Mouse (Mus musculus) adipose tissue, adult 10 weeks (tissue): Measurements from ENCODE around the gene Rps28. TPM values are rescaled to one million over a fixed set of nuclear protein-coding genes. Genes with fewer than 3 reads are reported as not detected.

ENCODE experiments used
- polyA plus RNA-seq: library from polyadenylated mRNA; stranded (reverse); fragments of 350-450 nt; fragmentation: Illumina TruSeq; extraction: RNeasy Lipid Tissue Mini Kit (QIAGEN cat#74804); gene quantifications from one replicate; pipeline ENCODE4 v1.2.3, GENCODE M21; 2014; ENCODE audit warnings: low read depth, low replicate concordance

Gene Rps28
- polyA plus RNA-seq, result 1,499 TPM

GRCm38 (mm10) chr17:33824084-33824996, at the start of gene Rps28, which contains the start of gene Ndufa7:
TSS of gene Rps28 (minus strand) at chr17:33824562.
TSS of gene Ndufa7 (plus strand) at chr17:33824572.

GRCm38 (mm10) chr17:33873537-33873936, 49.2 kb upstream of the Rps28 start, which contains the start of gene Gm7029:
TSS of gene Gm7029 (plus strand) at chr17:33873837.

GRCm38 (mm10) chr17:33842966-33843795, 18.8 kb upstream of the Rps28 start, which contains the start of gene Cd320:
TSS of gene Cd320 (plus strand) at chr17:33843091.

GRCm38 (mm10) chr17:33810334-33811141, 13.8 kb downstream of the Rps28 start, which contains the start of gene Kank3:
TSS of gene Kank3 (plus strand) at chr17:33810519.

GRCm38 (mm10) chr17:33781124-33781977, 43.0 kb downstream of the Rps28 start, which contains the start of gene Angptl4:
TSS of gene Angptl4 (minus strand) at chr17:33781830.

Other genes with a start within 250 kb of the Rps28 start
- gene Zfp414, start 195.5 kb downstream of the Rps28 start, polyA plus RNA-seq, result 39.7 TPM
- not detected for gene Pram1, start 186.5 kb downstream of the Rps28 start, polyA plus RNA-seq
- gene Hnrnpm, start 137.7 kb downstream of the Rps28 start, polyA plus RNA-seq, result 128 TPM
- 86.5 TPM for gene March2, start 105.9 kb downstream of the Rps28 start, polyA plus RNA-seq
- 136 TPM for gene Rab11b, start 64.0 kb downstream of the Rps28 start, polyA plus RNA-seq
- 245 TPM for gene Angptl4, start 42.7 kb downstream of the Rps28 start, polyA plus RNA-seq
- 91.1 TPM for gene Kank3, start 14.0 kb downstream of the Rps28 start, polyA plus RNA-seq
- gene Ndufa7, start within 50 bp of the Rps28 start, polyA plus RNA-seq, result 425 TPM
- gene Cd320, start 18.5 kb upstream of the Rps28 start, polyA plus RNA-seq, result 72.7 TPM
- not detected for gene Gm7029, start 49.3 kb upstream of the Rps28 start, polyA plus RNA-seq
- gene Kifc1, start 66.1 kb upstream of the Rps28 start, polyA plus RNA-seq, result 1.9 TPM
- gene Platr17, start 80.6 kb upstream of the Rps28 start, polyA plus RNA-seq, result not detected
- gene Daxx, start 84.9 kb upstream of the Rps28 start, polyA plus RNA-seq, result 29.2 TPM
- 147 TPM for gene Tapbp, start 91.3 kb upstream of the Rps28 start, polyA plus RNA-seq
- 25.1 TPM for gene Zbtb22, start 91.3 kb upstream of the Rps28 start, polyA plus RNA-seq
- 66.6 TPM for gene Rgl2, start 105.0 kb upstream of the Rps28 start, polyA plus RNA-seq
- gene Pfdn6, start 115.8 kb upstream of the Rps28 start, polyA plus RNA-seq, result 70.9 TPM
- 14.0 TPM for gene Wdr46, start 116.1 kb upstream of the Rps28 start, polyA plus RNA-seq
- 5.6 TPM for gene B3galt4, start 126.9 kb upstream of the Rps28 start, polyA plus RNA-seq
- gene Vps52, start 131.2 kb upstream of the Rps28 start, polyA plus RNA-seq, result 36.0 TPM
- 1,863 TPM for gene Rps18, start 131.4 kb upstream of the Rps28 start, polyA plus RNA-seq
- gene H2-K1, start 175.8 kb upstream of the Rps28 start, polyA plus RNA-seq, result 1,539 TPM
- gene Ring1, start 200.1 kb upstream of the Rps28 start, polyA plus RNA-seq, result 30.7 TPM
- 92.5 TPM for gene H2-Ke6, start 203.5 kb upstream of the Rps28 start, polyA plus RNA-seq
- gene Slc39a7, start 207.1 kb upstream of the Rps28 start, polyA plus RNA-seq, result 158 TPM
- gene Rxrb, start 207.2 kb upstream of the Rps28 start, polyA plus RNA-seq, result 38.6 TPM
- 1.0 TPM for gene Col11a2, start 214.9 kb upstream of the Rps28 start, polyA plus RNA-seq